Mouse (Mus musculus) lung, embryonic 15.5 days (tissue): ENCODE data around the gene Ssr2. TPM values are rescaled to one million over a fixed set of nuclear protein-coding genes. Genes with fewer than 3 reads are reported as not detected.
"Not testable (repeated sequence)": the region's sequence is repeated elsewhere in the genome, so short reads cannot be mapped to it uniquely, and the experiment has no call there.

ENCODE experiments used
- ATAC-seq: fragments of 200-750 bp; cut with Nextera tagmentation; 2 replicates; pipeline ENCODE4 v1.8.0; 2017; ENCODE audit warnings: moderate number of reproducible peaks, borderline replicate concordance; ENCODE audit not compliant: low FRiP score, low TSS enrichment; ENCODE audit errors: extremely low read depth
- H3K27ac ChIP-seq: fragments of 300-500 bp; sonication (generic); 2 replicates; pipeline ENCODE4 v1.5.1; 2015; ENCODE audit warnings: moderate library complexity, mild to moderate bottlenecking, inconsistent platforms
- H3K27me3 ChIP-seq: fragments of 300-500 bp; sonication (generic); 2 replicates; pipeline ENCODE4 v1.6.1; 2015; ENCODE audit warnings: inconsistent platforms
- H3K36me3 ChIP-seq: fragments of 300-500 bp; sonication (generic); 2 replicates; pipeline ENCODE4 v1.6.1; 2015; ENCODE audit warnings: inconsistent platforms
- H3K4me1 ChIP-seq: fragments of 300-500 bp; sonication (generic); 2 replicates; pipeline ENCODE4 v1.6.1; 2015; ENCODE audit warnings: inconsistent platforms
- H3K4me2 ChIP-seq: fragments of 300-500 bp; sonication (generic); 2 replicates; pipeline ENCODE4 v1.6.1; 2015; ENCODE audit warnings: inconsistent platforms, mild to moderate bottlenecking, moderate library complexity
- H3K4me3 ChIP-seq: fragments of 300-500 bp; sonication (generic); 2 replicates; pipeline ENCODE4 v1.5.1; 2015; ENCODE audit warnings: mild to moderate bottlenecking, inconsistent platforms
- H3K9ac ChIP-seq: fragments of 300-500 bp; sonication (generic); 2 replicates; pipeline ENCODE4 v1.6.1; 2015; ENCODE audit warnings: inconsistent platforms
- H3K9me3 ChIP-seq: fragments of 300-500 bp; sonication (generic); 2 replicates; pipeline ENCODE4 v1.6.1; 2016; ENCODE audit warnings: inconsistent platforms
- WGBS: fragments of 180-500 bp; shearing (Covaris S2); methylation state at CpG from one replicate; pipeline ENCODE4 v1.1.7; 2015; 5-methylcytosine and 5-hydroxymethylcytosine counted together
- polyA plus RNA-seq: library from polyadenylated mRNA; unstranded; fragments of >200 nt; fragmentation: Nextera tagmentation; extraction: Ambion mirVana; gene quantifications from 2 replicates; pipeline ENCODE4 v1.2.1, GENCODE M21; 2015

The Ssr2 gene
- polyA plus RNA-seq, 1 experiment from 2014 or later, result 290 TPM

DNA sequence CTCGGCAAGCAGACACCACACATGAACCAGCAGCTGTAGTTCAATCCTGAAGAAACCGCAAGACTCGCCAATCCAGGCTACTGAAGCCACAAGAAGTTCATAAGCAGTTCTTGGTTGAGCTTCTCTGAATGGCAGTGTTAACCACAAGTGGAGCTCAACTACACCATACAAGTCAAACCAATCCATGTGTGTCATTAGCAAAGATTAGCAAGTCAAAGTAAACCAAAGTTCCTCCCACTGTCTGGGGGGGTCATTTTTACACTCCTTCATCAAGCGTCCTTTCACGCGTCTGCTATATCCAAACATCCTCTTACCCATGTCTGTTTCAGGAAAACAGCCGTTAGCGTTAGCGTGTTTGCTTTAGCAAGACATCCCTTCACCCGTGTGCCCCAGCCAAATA is 5.3 kb upstream of the Ssr2 start:
- Histone ChIP-seq H3K27me3 (no peaks in the 10 kb centered on the region), H3K4me3 (no peak overlapping the region), H3K9ac (no peak overlapping the region), H3K4me2 (no peak overlapping the region), H3K36me3 (peaks cover 49% of the 10 kb centered on the region), H3K27ac (no peak overlapping the region), H3K4me1 (no peaks in the 10 kb centered on the region), H3K9me3 (no peaks in the 10 kb centered on the region)
- no peak for ATAC-seq
- 81% methylated on average over 10 of the region's 10 CpGs for WGBS

GRCm38 (mm10) chr3:88571856-88572255 is 3.8 kb upstream of the Ssr2 start:
- WGBS, result 74% methylated on average over 1 of the region's 1 CpGs
- Histone ChIP-seq H3K27me3 (no peaks in the 10 kb centered on the region), H3K27ac (no peak overlapping the region), H3K4me3 (no peak overlapping the region), H3K9me3 (no peaks in the 10 kb centered on the region), H3K4me1 (no peaks in the 10 kb centered on the region), H3K36me3 (peaks cover 34% of the 10 kb centered on the region), H3K9ac (no peak overlapping the region), H3K4me2 (no peak overlapping the region)
- no peak for ATAC-seq

- H3K4me2 ChIP-seq, result no peak overlapping the region
- no peaks in the 10 kb centered on the region for H3K27me3 ChIP-seq
- H3K9me3 ChIP-seq, result no peaks in the 10 kb centered on the region
- peaks cover 26% of the 10 kb centered on the region for H3K36me3 ChIP-seq
- H3K4me3 ChIP-seq, result no peak overlapping the region
- 67% methylated on average over 2 of the region's 2 CpGs for WGBS
- H3K4me1 ChIP-seq, result no peaks in the 10 kb centered on the region
- H3K27ac ChIP-seq, result no peak overlapping the region
- no peak overlapping the region for H3K9ac ChIP-seq
- ATAC-seq, result no peak
These were observed 2.8 kb upstream of the Ssr2 start for GRCm38 (mm10) chr3:88572835-88573234.

DNA sequence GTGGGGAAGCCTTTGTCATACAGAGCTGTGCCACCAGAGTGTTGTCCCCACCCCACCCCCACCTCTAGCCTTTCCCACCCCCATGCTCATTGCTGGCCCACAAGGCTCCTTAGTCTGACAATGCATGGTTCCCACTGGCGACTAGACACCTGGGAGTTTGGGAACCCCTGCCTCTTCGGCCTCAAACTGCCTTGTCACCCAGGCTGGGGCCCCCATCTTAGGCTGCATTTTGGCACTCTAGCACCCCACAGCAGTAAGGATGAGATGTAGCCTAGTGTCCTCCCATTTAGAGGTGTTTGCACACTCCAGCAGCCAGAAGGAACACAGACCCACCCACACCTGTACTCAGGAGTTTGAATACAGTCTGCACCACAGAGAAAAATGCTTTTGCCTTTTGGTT is 1.9 kb upstream of the Ssr2 start:
- H3K4me1 ChIP-seq, result no peaks in the 10 kb centered on the region
- no peak overlapping the region for H3K27ac ChIP-seq
- H3K9me3 ChIP-seq, result no peaks in the 10 kb centered on the region
- WGBS, result 81% methylated on average over 2 of the region's 2 CpGs
- no peak overlapping the region for H3K9ac ChIP-seq
- H3K27me3 ChIP-seq, result no peaks in the 10 kb centered on the region
- peaks cover 16% of the 10 kb centered on the region for H3K36me3 ChIP-seq
- no peak for ATAC-seq
- no peak overlapping the region for H3K4me2 ChIP-seq
- H3K4me3 ChIP-seq, result no peak overlapping the region

DNA sequence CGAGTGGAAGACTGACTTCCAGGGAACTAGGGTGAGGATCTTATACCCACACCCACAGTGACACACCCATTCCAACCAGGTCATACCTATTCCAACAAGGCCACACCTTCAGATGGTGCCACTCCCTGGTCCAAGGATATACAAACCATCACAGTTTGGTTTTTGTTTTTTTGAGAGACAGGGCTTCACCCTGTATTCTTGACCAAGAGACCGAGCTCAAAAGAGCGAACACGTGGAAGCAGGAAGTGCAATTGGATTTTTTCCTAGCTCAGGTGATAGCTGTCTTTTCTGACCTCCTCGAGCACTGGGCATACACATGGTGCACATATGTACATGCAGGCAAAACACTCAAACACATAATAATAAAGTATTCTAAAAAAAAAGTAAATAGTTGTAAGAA is 2.2 kb downstream of the Ssr2 start:
- H3K4me3 ChIP-seq, ATAC-seq, H3K4me1 ChIP-seq, H3K9ac ChIP-seq, H3K4me2 ChIP-seq, H3K27ac ChIP-seq, H3K27me3 ChIP-seq, H3K9me3 ChIP-seq: not testable (repeated sequence)
- 81% methylated on average over 5 of the region's 5 CpGs for WGBS
- H3K36me3 ChIP-seq, result peaks cover 19% of the 10 kb centered on the region

GRCm38 (mm10) chr3:88578498-88579424 is 3.1 kb downstream of the Ssr2 start:
- Histone ChIP-seq H3K9ac (0 out of 2 replicates have a peak overlapping the region, but pooled peaks have one; percentile 92), H3K27ac (no peak overlapping the region), H3K4me2 (peak overlapping the region; percentile 70), H3K27me3 (no peaks in the 10 kb centered on the region), H3K4me3 (peak overlapping the region; percentile 88), H3K9me3 (no peaks in the 10 kb centered on the region), H3K36me3 (peaks cover 28% of the 10 kb centered on the region), H3K4me1 (peaks cover 9% of the 10 kb centered on the region)
- 42% methylated on average over 8 of the region's 8 CpGs for WGBS
- ATAC-seq, result no peak

GRCm38 (mm10) chr3:88579454-88580117 is 3.9 kb downstream of the Ssr2 start:
- Histone ChIP-seq H3K4me3 (peak overlapping the region; percentile 88), H3K36me3 (peaks cover 34% of the 10 kb centered on the region), H3K9me3 (no peaks in the 10 kb centered on the region), H3K4me2 (peak overlapping the region; percentile 70), H3K4me1 (peaks cover 9% of the 10 kb centered on the region), H3K27me3 (no peaks in the 10 kb centered on the region), H3K27ac (peak overlapping the region; percentile 71), H3K9ac (peak overlapping the region; percentile 92)
- WGBS, result under 1% methylated on average over 34 of the region's 34 CpGs
- peak; percentile 89 for ATAC-seq

DNA sequence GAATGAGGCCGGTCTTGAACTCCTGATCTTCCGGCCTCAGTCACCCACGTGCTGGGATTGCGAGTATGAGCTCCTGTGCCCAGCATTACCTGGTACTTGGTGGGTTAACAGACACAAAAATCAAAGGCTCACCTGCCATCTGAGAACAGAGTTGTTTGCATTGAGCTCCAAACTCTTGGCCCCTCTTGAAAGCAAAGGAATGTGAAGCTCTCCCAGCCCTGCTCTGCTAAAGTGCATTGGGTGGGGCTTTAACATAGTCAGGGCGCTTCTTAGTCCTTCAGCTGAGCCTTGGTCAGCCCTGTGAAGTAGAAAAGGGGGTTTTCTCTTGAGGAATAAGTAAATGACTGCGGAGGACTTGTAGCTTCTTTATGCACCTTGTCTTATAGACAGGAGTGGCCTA is 10.1 kb downstream of the Ssr2 start:
- 71% methylated on average over 6 of the region's 6 CpGs for WGBS
- Histone ChIP-seq H3K36me3 (peaks cover 64% of the 10 kb centered on the region), H3K27me3 (no peaks in the 10 kb centered on the region), H3K27ac (peak overlapping the region; percentile 74), H3K4me1 (peaks cover 22% of the 10 kb centered on the region; the same call in 1 of the 2 replicates), H3K4me3 (no peak overlapping the region), H3K4me2 (0 out of 2 replicates have a peak overlapping the region, but pooled peaks have one; percentile 4), H3K9ac (no peak overlapping the region), H3K9me3 (no peaks in the 10 kb centered on the region)
- peak; percentile 69; the same call in 1 of the 2 replicates for ATAC-seq

GRCm38 (mm10) chr3:88586640-88587039 is 11.0 kb downstream of the Ssr2 start:
- H3K27me3 ChIP-seq, result no peaks in the 10 kb centered on the region
- WGBS, result 85% methylated on average over 5 of the region's 5 CpGs
- H3K4me1 ChIP-seq, result peaks cover 30% of the 10 kb centered on the region
- no peak overlapping the region for H3K9ac ChIP-seq
- H3K36me3 ChIP-seq, result peaks cover 57% of the 10 kb centered on the region
- H3K9me3 ChIP-seq, result no peaks in the 10 kb centered on the region
- ATAC-seq, result no peak
- H3K27ac ChIP-seq, result peak overlapping the region; percentile 14; the same call in 1 of the 2 replicates
- H3K4me3 ChIP-seq, result no peak overlapping the region
- no peak overlapping the region for H3K4me2 ChIP-seq

DNA sequence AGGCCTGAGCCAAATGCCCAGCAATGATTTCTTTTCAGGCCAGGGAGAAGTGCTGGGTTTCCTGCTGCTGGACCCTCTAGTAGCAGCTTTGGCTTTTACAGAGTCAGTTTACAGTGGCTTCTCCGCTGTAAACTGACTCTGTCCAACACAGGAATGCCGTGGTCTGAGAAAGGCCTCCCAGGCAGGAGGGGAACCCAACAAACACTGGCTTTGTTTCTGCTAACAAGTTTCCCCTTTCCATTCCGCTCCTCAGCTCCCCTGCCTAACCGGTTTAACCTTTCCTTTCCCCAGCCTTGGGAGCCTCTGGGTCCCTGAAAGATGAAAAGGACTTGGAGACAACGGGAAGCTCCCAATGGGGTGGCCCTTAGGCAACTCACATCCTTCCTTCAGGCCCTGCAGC is 14.6 kb downstream of the Ssr2 start:
- Histone ChIP-seq H3K27me3 (no peaks in the 10 kb centered on the region), H3K4me3 (no peak overlapping the region), H3K4me1 (peaks cover 59% of the 10 kb centered on the region), H3K9me3 (no peaks in the 10 kb centered on the region), H3K9ac (no peak overlapping the region), H3K4me2 (peak overlapping the region; percentile 14; the same call in 1 of the 2 replicates), H3K36me3 (peaks cover 30% of the 10 kb centered on the region), H3K27ac (peak overlapping the region; percentile 85)
- WGBS, result 21% methylated on average over 5 of the region's 5 CpGs
- no peak for ATAC-seq

DNA sequence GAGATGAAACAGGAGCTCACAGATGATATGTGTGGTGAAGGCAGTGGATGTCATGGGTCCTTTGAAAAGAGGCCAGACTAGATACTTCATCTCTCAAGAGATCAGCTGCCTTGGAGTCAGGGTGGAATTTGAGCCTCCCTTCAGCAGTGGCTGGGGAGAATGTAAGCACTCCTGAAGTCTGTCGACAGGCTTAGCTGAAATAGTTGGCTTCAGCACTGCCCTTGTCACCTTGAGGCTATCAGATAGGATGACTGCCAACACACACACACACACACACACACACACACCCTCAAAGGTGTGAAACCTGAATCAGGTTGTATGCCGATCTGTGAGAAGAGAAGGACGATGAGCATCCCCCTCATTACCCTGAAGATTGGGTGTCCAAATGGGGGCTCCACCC is 15.4 kb downstream of the Ssr2 start:
- H3K9ac ChIP-seq, result no peak overlapping the region
- WGBS, result 26% methylated on average over 3 of the region's 3 CpGs

More for the DNA sequence above, 15.4 kb downstream of the Ssr2 start:
- peak overlapping the region; percentile 85 for H3K27ac ChIP-seq
- no peaks in the 10 kb centered on the region for H3K27me3 ChIP-seq
- H3K4me1 ChIP-seq, result peaks cover 59% of the 10 kb centered on the region
- H3K36me3 ChIP-seq, result peaks cover 25% of the 10 kb centered on the region
- no peaks in the 10 kb centered on the region for H3K9me3 ChIP-seq
- peak overlapping the region; percentile 6; the same call in 1 of the 2 replicates for H3K4me2 ChIP-seq
- H3K4me3 ChIP-seq, result no peak overlapping the region
- ATAC-seq, result peak; percentile 44
